Mouse (Mus musculus) CD4-positive helper T cell, adult 2 months (primary cell): ENCODE measurements at regions not wholly inside any gene's neighbourhood (a gene's known extent, or its start where the extent isn't known, plus 50 kb on each side); places are given as distances from the start of the nearest gene placed in this dataset.
"Not testable (repeated sequence)": the region's sequence is repeated elsewhere in the genome, so short reads cannot be mapped to it uniquely, and the experiment has no call there.

Source experiments
- DNase-seq: peaks from one replicate; pipeline ENCODE4 v3.0.0-alpha.2; 2012; ENCODE audit warnings: low read depth, missing footprints, low spot score

DNA sequence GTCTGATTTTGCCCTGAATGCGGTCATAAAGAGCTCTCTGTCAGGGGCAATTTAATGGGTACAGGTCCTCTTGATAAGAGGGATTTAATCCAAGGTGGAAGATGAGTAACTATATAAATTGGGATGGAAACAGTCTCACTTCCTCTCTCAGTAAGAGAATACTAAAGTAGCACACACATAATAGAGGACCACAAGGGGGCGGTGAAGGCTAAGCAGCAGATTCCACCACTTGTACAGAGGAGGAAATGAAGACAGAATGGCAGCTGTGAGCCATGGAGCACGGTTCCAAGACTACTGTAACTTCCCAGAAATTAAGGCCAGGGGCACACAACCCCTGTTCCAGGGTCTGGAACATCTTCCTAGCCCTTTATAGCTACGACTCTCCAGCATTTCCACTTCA is 262.6 kb upstream of the Ywhaq start:
- DNase-seq = not testable (repeated sequence)

DNA sequence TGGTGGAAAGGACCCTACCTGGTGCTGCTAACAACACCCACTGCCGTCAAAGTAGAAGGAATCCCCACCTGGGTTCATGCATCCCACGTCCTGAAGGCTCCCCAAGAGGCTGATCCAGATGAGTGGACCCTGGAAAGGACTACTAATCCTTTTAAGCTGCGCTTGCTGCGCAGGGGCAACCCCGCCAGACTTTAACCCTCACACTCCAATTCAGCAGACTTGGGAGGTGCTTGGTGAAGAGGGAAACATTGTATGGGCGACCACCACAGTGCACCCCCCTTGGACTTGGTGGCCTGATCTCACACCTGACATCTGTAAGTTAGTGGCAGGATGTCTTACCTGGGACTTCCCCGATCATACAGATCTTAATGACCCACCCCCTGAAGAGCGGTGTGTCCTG is 231.9 kb upstream of the Ywhaq start:
- not testable (repeated sequence) for DNase-seq

DNA sequence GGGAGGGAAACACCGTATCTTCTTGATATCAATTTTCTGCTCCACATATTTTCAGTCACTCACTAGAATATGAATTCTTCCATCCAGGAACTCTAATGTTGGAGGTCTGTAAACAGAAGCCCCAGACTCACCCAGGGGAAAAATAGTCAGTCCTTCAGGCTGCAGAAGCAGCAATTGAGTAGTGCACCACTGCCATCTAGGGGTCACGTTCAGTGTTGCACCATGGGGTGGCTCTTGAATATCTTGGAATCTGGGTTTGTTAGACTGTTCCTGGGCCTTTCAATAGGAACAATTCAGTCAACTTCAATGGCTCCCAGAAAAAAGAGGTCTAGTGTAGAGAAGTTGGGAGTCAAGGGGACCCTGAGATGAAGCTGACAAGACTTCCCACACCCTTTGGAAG is 196.3 kb upstream of the Ywhaq start:
- DNase-seq = peak; percentile 44

DNA sequence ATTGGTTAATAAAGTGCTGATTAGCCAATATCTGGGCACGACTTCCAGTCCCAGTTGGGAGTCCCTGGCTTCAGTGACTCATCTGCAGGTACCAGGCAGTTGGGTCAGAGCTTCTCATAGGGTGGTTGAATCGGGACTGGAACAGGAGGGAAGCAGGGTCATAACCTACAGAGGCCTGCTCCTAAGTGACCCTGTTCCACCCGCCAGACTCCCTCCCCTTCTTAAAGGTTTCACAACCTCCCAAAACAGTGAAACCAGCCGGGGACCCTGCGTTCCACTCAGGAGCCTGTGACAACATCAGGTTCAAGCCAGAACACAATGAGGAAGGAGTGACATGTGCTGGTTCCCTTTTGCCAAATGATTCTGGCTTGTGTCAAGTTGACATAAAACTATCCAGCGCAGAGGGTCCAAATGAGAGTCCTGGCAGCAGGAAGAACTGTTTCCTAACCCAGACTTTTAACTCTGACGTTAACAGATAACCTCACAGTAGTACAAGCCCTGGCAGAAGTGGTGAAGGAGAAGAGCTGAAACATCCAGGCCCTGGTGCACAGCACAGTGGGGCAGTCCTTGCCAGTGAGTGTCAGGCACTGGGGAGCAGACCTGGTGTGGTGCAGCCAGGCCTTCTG is 151.1 kb upstream of the Ywhaq start:
- DNase-seq = no peak

DNA sequence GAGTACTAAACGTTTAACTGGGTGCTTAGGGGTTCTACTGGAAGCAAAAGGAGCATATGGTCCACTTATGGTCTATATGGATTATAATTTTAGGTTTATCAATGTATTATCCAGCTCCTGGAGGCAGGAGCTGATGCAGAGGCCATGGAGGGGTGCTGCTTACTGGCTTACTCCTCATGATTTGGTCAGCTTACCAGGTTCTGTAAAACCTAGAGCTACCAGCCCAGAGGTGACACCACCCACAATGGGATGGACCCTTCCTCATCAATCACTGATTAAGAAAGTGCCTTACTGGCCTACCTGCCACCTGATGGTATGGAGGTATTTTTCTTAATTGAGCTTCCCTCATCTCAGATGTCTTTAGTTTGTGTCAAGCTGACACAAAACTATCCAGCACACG is 126.5 kb upstream of the Ywhaq start:
- DNase-seq = not testable (repeated sequence)

DNA sequence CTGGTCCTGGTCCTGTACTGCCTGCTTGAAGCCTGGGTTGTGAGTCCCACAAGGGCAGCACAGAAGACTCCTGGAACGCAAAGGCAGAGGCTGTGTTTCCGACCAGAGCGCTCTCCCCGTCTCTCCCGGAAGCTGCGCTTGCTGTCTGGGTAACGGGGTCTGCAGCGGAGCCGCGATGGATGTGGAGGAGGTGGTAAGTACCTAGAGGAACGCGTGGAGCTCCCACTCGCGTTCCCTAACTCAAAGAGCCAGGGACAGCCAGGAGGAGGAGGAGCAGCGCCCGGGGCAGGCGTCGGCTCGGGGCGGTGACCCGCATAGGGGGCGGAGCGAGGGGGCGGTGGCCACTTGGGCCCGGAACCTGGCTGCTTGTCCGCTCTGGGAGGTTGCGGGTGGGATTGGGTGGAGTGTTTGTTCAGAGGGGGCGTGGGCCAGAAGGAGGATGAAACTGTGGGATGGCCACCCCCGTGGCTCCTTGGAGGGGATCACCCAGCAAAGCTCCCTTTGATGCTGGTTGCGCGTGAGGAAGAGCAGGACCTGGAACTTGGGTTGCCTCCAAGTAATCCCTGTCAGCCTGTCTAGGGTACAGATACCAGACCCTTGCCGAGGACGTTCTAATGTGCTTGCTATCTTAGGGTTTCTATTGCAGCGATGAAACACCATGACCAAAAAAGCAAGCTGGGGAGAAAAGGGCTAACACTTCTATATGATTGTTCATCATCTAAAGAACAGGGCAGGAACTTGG is 125.9 kb upstream of the Ywhaq start:
- DNase-seq = peak; percentile 68

DNA sequence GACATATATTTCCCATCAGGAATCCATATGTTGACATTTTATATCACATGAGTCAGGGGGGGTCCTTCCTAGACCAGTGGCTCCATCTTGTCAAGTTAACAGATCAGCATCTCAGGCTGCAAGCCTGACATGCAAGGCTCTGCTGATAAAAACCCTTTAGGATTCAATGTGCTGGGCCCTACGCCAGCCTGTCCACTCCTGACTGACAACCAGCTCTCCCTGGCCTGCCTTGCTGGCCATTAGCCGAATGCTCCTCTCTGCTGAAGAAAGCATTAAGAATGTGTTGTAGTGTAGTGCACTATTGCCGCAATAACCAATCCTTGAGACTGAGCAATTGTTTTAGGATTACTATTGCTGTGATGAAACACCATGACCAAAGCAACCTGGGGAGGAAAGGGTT is 114.3 kb upstream of the Ywhaq start:
- no peak for DNase-seq

DNA sequence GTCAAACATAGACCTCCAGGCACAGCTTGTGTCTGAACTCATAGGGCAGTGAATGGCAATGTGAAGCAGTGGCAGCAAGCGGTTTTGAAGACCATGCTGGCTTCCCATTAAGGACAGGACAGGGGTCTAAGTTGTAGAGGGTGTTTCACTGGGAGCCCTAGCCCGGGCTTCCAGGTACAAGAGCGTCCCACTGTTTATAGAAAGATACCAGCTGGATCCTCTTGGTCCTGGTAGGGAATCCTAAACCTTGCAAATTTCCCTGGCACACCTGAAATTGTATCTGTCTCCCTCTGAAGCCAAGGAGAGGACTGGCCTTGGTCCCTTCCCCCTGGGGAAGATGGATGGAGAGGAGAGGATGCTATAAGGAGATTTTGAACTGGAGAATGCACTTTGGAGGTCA is 111.9 kb upstream of the Ywhaq start:
- DNase-seq = not testable (repeated sequence)

DNA sequence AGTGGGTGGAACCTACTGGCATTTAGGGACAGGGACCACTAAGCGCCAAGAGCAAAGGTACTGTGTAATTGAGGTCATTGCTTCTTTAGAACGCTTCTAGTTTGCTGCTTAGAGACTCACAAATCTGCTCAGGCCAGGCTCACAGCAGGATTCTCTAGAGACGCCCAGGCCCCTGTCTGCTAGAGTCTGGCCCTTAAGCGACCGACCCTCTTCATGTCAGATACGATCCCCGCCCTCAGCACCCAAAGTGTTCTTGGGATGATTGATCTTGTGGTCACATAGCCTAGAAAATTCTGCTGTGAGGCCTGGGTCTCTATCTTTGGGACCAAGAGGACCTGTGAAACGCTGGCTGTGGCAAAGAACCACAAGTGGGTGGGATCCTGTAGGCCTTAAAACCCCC is 109.9 kb upstream of the Ywhaq start:
- DNase-seq = not testable (repeated sequence)

DNA sequence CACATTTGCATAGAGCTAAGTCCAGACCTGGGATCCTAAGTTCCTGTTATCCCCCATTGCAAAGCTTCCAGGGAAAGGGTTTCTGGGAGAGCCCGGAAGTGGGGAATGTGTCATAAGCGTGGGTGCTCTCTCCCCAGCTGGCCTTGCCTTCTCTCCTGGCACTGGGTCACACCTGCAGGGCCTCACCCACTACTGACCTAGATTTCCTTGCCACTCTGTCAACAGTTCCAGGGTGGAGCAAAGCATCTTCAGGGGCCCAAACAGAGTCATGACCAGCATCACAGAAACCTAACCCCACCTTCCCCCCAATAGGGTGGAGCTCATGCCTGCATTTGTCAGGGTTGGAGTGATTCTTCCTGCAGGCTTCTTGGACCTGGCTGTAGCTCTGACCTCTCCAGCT is 109.5 kb upstream of the Ywhaq start:
- not testable (repeated sequence) for DNase-seq

DNA sequence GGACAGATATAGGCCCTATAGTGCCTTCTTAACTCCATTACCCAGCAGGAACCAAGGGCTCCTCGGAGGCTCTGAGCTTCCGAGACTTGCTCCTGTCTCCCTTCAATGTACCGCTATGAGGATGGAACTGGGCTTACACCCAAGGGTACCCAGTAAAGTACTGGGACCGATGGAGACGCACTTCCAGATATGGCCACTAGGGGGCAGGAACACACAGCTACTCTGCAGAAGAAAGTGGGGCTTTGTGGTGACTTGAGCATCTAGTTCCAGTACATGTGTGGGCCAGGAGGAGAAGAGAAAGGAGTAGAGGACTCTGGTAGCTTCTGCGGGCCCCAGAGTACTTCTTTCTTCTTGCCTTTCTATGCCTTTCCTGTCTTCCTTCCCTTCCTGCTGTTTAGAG is 108.1 kb upstream of the Ywhaq start:
- DNase-seq = not testable (repeated sequence)

DNA sequence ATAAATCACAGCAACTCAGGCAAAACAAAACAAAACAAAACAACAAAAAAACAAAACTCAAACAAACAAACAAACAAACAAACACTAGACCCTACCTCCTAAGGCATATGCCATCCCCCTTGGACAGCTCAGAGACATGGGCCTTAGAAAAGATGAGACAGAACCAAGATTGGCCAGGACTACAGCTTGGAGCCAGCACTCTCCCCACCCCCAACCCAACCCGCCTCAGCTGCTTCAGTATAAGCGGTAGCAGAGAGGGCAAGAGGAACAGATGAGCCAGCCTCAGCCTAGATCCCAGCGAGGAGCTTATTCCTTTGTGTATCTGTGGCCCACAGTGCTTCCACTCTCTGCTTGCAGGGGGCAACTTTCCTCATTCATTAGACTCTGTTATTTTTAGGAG is 105.2 kb upstream of the Ywhaq start:
- no peak for DNase-seq

DNA sequence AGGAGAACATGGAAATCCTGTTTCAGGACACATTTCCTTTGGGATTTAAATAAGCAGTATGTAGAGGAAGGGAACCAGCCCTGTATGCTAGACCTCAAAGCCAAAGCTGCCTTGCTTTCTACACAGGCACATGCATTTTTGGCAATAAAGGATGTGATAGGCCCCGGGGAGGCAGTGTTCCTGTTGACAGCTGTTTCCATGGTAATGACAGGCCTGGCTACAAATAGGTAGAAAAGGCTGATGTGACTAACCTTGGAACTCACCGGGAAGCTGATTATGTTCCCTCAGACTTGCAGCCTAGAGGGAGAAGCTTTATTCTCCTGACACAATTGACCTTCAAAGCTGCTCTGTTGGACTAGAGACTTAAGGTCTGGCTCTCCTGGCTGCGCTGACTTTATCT is 101.6 kb upstream of the Ywhaq start:
- no peak for DNase-seq

DNA sequence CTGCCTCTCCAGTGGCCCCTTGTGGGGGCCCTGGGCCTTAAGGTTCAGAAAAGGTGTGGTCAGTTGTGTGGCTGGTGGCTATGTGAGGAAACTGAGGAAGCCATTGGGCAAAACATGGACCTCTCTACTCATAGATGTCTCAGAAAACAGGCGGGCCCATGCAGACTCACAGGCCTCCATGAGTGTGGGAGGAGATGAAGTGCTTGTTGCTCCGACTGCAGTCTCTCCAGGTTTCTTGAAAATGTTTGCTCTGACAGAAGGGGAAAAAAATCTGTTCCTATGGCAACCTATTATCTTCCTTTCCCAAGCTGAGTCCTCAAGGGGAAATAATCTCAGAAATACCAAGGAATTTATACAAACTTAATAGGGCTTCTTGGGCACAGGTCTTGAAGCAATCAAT is 95.3 kb upstream of the Ywhaq start:
- no peak for DNase-seq

DNA sequence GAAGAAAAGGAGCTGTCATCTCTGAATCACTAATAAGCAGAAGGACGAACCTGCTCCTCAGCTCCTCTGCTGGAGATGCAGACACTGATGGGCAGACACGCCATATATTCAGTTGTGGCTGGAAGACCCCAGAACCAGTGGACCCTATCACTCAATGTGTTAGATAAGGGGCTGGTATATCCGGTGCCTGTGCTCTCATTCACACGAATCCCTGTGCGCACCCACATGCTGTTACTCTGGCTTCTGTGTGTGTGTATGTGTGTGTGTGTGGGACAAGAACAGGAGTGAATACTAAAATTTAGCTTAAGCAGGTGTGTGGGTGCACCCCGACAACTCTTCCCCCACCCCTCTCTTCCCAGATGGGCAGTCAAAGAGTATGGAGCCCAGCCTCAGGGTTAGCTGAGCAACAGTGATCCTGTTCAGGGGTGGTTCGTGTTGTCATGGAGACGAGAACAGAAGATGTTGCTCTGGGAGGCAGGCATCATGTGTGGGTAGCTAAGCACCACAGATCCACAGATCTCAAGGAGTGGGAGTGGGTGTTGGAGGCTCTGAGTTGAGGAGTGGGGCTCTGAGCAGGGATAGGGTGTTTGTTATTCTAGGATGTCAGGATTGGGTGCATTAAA is 93.7 kb upstream of the Ywhaq start:
- DNase-seq = no peak

DNA sequence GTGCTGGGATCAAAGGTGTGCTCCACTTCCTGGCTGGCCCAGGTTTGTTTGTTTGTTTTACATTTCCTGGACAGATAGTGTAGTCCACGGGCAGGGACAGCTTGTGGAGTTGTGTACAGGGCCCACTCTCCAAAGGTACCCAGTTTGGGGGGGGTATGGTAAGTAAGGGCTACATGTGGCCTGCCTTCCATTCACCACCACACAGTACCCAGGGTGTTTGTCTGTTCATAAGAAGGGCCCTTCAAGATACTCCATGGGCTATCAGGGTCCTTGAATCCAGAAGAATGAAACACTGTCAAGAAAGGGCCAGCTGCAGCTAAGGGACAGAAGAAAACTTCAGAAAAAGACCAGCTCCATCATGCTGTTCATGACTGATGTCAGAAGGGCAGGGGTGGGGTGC is 89.6 kb upstream of the Ywhaq start:
- no peak for DNase-seq

DNA sequence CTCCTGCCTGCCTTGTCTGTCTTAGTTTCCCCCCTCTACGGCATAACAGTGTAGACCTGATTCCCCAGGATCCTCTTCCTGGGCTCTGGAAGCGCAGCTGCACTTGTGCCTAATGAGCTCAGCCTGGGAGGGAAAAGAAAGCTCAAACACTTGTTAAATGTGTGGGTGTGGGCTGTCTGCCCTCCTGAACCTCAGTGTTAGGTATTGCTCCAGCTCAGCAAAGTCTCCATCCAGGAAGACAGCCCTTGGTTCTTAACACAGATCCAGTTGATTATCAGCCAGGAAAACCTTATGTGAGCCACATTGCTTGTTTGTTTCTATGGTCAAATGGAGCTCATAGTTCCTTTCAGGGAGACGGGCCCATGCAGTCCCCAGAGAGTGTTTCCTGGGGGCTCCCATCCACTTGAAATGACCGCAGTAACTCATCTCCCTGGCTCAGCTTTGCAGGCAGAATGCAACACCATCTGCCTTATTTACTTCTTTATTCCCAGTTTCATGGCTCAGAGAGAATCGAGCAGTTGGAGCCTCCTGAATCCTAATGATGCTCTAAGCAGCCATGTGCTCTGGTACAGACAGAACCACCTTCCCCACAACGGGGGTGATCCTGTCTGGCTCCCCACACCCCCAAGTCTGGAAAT is 88.4 kb upstream of the Ywhaq start:
- DNase-seq = no peak

DNA sequence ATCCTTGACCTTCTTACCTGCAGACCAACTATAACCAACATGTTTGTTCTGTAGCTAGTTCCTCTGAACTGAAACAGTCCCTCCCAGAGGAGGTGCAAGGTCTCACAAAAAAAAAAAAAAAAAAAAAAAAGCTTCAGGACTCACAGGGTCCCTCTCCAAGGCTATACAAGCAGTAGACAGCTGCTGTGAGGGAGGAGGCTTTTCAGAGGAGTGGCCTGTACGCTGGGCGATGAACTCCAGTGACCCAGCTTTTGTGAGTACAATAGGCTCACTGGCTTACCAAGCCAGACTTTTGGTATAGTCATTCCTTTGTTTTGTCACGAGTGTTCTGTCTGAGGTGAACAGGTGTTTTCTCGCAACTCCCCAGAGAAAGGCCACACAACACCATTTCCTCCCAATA is 85.8 kb upstream of the Ywhaq start:
- DNase-seq = no peak

DNA sequence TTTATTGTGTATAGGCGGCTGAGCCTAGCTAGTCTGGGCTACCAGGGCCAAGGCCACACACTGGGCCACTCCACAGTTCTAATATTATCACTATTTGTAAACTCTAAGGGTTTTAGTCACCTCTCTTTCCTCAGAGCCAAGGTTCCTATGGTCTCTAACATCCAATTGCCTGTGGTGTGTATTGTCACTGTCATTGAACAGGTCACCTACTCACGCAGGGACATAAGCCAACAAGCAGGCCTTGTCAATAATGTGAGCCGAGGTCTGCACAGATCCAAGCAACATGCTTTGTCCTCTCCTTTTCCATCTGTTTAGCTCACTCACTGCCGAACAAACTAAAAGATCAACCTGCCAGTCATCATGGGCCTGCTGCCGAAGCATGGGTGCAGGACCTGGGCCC is 79.5 kb upstream of the Ywhaq start:
- no peak for DNase-seq

DNA sequence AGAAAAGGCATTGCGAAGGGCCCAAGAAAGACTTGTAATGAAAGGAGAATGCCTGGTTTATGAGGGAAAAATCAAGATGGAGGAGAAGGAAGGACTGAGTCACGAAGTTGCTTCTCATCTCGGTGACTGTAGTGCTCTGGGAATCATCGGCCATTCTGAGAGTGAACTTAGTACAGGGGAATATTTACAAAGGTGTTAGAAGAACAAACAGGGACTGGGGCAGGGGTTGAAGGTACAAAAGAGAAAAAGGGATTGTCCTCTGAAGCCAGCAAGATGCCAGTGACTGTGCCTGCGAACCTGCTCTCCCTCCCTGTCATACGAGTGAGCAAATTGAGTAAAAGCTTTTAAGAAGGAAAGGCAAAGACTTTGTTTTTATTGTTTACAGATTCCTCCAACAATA is 78.1 kb upstream of the Ywhaq start:
- DNase-seq = no peak

DNA sequence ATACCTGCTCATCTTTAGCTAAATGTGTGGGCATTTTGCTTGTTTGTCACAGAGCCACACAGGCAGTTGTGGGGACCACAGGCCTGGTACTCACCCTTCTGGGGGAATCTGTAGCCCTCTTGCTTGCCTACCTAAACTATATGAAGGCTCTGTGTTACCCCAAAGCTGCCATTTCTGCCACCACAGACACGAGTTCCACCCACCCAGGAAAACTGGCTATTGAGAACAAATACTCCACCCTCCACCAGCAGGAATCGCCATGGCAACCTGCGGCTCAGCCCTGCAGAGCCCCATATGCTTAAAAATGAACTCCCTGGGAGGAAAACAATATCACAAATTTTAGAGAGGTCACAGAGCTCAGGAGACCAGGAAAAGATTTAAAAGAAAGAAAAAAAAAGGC is 76.0 kb upstream of the Ywhaq start:
- no peak for DNase-seq

DNA sequence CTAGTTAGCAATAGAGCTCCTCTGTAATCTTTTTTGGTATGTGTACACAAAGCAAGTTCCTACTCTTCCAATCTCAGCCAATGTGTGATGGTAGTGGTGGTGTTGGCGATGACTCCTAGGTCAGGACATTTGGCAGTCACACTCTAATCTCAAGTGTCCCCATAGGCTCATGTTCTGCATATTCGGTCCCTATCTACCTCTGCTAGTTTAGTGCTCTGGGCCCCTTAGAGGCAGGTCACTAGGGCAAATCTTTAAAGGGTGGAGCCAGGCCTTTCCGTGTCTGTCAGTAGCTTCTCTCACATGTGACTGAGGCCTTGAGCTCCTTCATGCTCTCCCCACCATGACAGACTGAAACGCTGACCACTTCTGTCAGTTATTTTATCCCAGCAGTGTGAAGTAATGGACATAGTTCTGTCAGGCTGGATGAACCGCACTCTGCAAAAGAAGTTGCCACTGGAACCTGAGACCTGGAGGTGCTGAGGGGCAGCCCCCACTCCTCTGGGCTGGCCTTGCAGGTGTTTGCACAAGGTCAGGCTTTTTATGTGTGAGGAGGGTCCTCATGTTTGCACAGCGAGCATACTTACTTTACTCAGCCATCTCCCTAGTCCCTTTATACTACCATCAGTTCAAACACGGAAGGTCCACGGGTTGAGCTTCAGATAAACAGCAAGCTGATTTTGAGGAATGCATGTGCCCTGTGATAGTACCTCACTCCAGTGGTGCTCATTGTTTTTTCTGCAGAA is 75.3 kb upstream of the Ywhaq start:
- no peak for DNase-seq
